Mouse (Mus musculus): ENCODE results near the gene Nubpl.

The Nubpl gene

DNA sequence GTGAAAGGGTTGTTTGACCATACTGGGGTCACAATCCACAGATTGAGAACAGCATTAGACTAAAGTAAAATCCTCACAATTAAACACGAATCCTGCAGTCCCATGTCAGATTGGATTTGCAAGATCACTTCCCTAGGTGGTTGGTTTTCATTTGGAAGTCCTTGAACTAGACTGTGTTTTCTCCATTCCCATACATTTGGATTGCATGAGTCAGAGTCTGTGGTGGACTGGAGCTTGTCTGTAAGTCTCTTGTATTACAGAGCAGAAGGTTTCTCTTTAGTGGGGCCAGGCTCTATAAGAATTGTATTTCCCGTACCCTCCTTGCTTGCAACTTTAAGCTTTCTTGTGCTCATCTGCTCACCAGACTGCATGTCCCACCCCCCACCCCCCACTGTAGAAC is 151.0 kb downstream of the Nubpl start:
- no peak for DNase-seq

GRCm38 (mm10) chr12:52254089-52254488 is 156.6 kb downstream of the Nubpl start:
- no peak for DNase-seq

DNA sequence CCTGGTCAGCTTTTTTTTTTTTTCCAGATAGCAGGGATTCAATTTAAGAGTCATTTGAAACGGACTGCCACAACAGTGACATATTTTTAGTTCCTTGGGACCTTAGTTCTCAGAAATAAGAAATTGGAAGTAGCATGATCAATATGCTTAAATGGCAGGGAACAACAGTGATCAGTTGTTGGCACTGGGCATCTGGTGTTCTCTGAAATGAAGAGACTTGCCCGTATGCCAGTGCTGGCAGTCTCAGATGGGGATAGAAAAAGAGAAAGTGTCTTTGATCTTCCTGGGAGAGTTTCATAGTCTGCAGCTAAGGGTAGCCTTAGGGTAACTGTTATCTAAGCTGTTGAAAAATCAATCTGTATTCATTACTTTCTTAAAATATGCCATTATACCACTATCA is 170.6 kb downstream of the Nubpl start:
- no peak for DNase-seq

GRCm38 (mm10) chr12:52272828-52273227 is 175.3 kb downstream of the Nubpl start:
- no peak for DNase-seq

GRCm38 (mm10) chr12:52276320-52276719 is 178.8 kb downstream of the Nubpl start:
- no peak for DNase-seq

DNA sequence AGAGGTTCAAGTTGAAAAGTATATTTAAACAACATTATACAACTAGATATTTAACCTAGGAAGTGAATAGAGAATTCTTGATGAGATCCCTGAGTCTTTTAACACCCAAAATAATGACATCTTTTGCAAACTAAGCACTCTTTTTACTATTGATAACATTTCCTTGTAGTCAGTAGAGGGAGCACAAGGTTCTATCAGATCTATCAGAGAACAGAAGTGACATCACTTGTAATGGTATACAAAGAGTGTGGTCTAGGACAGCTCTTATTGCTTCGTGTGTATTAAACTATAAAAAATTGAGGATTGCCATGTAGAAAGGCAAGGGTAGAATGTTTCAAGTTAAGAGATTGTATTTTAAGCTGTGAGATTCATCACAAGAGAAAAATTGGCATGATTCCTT is 183.7 kb downstream of the Nubpl start:
- no peak for DNase-seq

GRCm38 (mm10) chr12:52284471-52284870 is 186.9 kb downstream of the Nubpl start:
- no peak for DNase-seq

- no peak for DNase-seq
These were observed 189.3 kb downstream of the Nubpl start for GRCm38 (mm10) chr12:52286802-52287201.

GRCm38 (mm10) chr12:52288537-52288936 is 191.0 kb downstream of the Nubpl start:
- peak; percentile 39 to 62 for DNase-seq

DNA sequence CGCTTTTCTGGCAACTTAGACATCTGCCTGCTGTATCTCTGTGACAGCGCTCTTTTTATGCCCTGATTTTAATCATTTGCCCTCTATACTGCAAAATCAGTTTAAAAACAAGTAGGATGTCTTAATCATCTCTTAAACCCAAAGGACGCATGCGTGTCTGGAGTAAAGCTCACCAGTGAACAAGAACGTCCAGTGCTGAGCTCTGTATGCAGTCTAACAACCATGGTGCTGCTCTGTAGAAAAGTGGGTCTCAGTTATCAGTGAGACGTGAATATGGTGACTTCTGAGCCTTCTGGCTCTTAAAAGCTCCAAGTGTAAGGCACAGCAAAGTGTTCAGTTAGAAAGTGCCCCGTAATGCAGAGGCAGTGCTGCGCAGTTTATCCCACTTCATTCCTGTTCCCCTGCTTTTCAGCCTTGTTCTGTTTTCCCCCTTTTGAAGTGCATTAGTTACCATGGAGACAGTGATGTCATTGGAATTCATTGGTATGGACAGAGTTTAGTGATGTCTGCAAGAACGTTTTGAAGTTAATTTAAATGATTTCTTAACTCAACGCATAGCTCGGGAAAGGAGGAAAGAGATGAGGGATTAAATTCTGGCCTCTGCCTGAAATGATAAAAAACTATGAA is 191.5 kb downstream of the Nubpl start:
- DNase-seq = no peak

DNA sequence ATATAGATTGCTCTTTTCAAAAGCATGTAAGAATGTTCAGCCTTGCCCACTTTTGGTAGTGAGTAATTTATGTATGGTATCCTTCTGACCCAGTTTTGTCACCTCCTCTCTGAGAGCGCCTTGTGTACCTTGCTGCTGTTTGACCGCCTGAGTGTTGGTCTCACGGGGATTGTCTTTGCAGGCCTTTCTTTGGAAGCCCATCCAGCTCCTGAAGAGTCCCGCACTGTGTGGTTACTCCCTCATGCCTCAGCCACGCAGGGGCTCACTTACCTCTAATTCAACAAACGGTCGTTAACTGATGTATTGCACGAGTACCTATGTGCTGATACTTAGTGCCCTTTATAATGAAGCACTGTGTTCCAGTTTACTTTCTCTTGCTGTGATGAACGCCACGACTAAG is 192.1 kb downstream of the Nubpl start:
- DNase-seq = no peak

GRCm38 (mm10) chr12:52293931-52294330 is 196.4 kb downstream of the Nubpl start:
- DNase-seq = no peak

GRCm38 (mm10) chr12:52297988-52298387 is 200.5 kb downstream of the Nubpl start:
- no peak for DNase-seq

GRCm38 (mm10) chr12:52298683-52299082 is 201.1 kb downstream of the Nubpl start:
- DNase-seq = no peak

GRCm38 (mm10) chr12:52302961-52303360 is 205.4 kb downstream of the Nubpl start:
- no peak for DNase-seq

- DNase-seq = no peak
These were observed 208.8 kb downstream of the Nubpl start for GRCm38 (mm10) chr12:52306348-52306747.

DNA sequence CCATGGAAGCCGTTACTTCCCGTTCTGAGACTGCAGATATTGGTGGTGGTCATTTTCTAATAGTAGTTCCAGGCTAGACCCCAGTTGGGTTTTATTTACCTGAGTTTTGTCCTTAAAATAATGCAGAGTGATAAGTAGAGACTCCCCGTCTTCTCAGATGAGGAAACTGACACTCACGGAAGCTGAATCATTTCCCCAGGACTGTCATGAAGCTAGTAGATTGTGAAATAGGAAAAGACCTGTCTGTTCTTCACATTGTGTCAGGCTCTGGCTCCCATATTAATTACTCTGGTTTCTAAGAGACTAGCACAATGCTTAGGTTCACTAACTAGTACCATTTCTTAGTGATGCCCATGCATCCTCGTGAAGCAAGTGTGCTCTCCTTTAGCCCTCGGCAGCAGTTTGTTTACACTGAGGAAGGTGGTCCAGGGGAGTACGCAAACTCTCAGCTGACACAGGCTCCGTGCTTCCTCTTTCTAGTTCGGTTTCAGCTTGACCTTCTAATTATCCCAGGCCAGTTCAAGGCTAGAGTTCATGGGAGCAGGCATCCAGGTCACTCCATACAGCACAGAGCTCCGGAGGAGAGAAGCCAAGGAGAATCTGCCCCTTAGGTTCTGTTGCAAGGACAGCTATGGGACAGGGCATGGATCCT is 209.9 kb downstream of the Nubpl start:
- DNase-seq = no peak

GRCm38 (mm10) chr12:52308628-52309027 is 211.1 kb downstream of the Nubpl start:
- DNase-seq = no peak

GRCm38 (mm10) chr12:52314818-52315217 is 217.3 kb downstream of the Nubpl start:
- DNase-seq = no peak

GRCm38 (mm10) chr12:52317635-52318034 is 220.1 kb downstream of the Nubpl start:
- DNase-seq = no peak

DNA sequence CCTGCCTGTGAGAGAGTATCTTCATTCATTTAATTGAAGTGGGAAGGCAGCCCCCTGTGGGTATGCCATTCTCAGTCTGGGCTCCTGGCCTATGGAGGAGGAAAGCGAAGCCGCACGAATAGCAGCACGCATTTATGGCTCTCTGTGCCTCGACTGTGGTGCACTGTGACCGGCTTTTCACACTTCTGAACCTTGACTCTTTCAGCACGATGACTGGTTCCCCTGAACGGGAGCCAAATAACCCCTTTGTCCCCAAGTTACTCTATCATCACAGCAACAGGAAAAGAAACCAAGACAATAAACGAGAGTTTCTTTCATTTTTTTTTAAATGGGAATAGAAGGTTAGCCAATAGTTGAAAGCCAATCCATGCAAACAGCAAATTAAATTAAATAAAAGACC is 220.9 kb downstream of the Nubpl start:
- DNase-seq = peak; percentile 16 to 44

GRCm38 (mm10) chr12:52319156-52319555 is 221.6 kb downstream of the Nubpl start:
- no peak for DNase-seq

DNA sequence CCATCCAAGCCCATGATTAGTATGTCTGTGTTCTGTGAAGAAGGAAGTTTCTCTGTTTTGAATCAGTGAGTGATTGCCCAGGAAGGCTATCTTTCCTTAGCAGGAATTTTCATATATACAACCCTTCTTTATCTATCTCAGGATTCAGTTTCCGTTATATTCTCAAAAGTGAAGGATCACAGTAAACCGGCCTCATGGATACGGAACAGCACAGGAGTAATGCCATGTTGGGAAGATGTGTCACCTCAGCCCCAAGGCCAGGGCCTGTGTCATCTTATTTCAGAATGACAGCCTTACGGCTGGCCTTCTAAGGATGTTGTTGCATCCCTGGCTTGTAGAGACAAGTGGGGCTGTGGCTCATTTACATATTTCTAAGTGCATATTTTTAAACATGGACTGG is 231.0 kb downstream of the Nubpl start:
- DNase-seq = no peak

DNA sequence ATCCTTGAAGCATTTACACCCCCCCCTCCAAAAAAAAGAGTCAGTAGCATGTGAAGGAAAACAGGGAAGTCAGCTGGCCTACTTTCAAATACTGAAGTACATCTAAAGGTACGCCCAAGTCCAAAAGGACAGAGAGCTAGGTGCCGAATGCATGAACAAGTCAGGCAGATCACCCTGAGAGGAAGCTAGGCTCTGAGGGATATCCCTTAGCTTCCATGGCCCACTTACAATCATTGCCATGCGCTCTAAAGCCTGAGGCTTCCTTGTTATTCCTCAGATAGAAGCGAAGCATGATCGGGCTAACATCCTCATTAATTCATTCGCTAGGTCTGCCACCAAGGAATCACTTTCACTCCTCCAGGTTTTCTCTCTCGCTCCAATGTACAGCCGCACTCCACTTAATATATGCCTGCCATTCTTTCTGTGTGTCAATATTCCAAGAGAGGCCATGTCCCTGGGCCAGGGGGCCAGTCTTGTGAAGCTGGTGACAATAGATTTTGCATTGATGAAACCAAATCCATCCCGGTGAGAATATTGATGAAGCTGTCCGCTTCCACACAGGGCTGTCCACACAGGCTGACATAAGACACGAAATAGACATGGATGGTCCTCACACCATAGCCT is 237.7 kb downstream of the Nubpl start:
- peak in 1 of 2 experiments; percentile 7 for DNase-seq

Measured in kidney, adult 8-10 months (tissue).